Mouse (Mus musculus): ENCODE results near the gene Hyal2. TPM values are rescaled to one million over a fixed set of nuclear protein-coding genes. Genes with fewer than 3 reads are reported as not detected.

Hyal2 gene
- polyA plus RNA-seq, 1 experiment from 2014 or later = 81.0 TPM

- H3K4me2 ChIP-seq (replicated peaks) = no peak overlapping the region
Measured at GRCm38 (mm10) chr9:107600745-107601144, 33.0 kb downstream of the Hyal2 start.

GRCm38 (mm10) chr9:107601275-107601674 lies 33.5 kb downstream of the Hyal2 start:
- Histone ChIP-seq H3K36me3 (0 out of 2 replicates have a peak, but pooled peaks cover 3% of the 10 kb centered on the region), H3K4me2 (replicated peaks) (no peak overlapping the region), H3K9me3 (no peaks in the 10 kb centered on the region), H3K4me3 (replicated peaks) (no peak overlapping the region), H3K4me1 (replicated peaks) (peaks cover 37% of the 10 kb centered on the region), H3K9ac (no peak overlapping the region), H3K27ac (no peak overlapping the region), H3K27me3 (replicated peaks) (no peaks in the 10 kb centered on the region)
- 84% methylated on average over 11 of the region's 11 CpGs for WGBS
- ATAC-seq = no peak

More at GRCm38 (mm10) chr9:107600745-107601144, 33.0 kb downstream of the Hyal2 start:
- Histone ChIP-seq H3K27me3 (replicated peaks) (no peaks in the 10 kb centered on the region), H3K9me3 (no peaks in the 10 kb centered on the region), H3K27ac (no peak overlapping the region), H3K36me3 (0 out of 2 replicates have a peak, but pooled peaks cover 3% of the 10 kb centered on the region), H3K4me3 (replicated peaks) (no peak overlapping the region), H3K4me1 (replicated peaks) (peaks cover 32% of the 10 kb centered on the region), H3K9ac (no peak overlapping the region)
- WGBS = 77% methylated on average over 12 of the region's 12 CpGs
- no peak for ATAC-seq

- Histone ChIP-seq H3K9me3 (no peaks in the 10 kb centered on the region), H3K4me3 (replicated peaks) (no peak overlapping the region), H3K27me3 (replicated peaks) (no peaks in the 10 kb centered on the region), H3K4me1 (replicated peaks) (peaks cover 45% of the 10 kb centered on the region), H3K9ac (no peak overlapping the region), H3K4me2 (replicated peaks) (no peak overlapping the region), H3K27ac (no peak overlapping the region), H3K36me3 (no peaks in the 10 kb centered on the region)
- 0 out of 2 replicates have a peak, but pooled peaks have one; percentile 39 for ATAC-seq
- WGBS = 11% methylated on average over 10 of the region's 10 CpGs
Measured at GRCm38 (mm10) chr9:107602068-107602648, 34.4 kb downstream of the Hyal2 start.

- H3K36me3 ChIP-seq = no peaks in the 10 kb centered on the region
- H3K4me1 ChIP-seq (replicated peaks) = peaks cover 55% of the 10 kb centered on the region
- no peak overlapping the region for H3K27ac ChIP-seq
- 71% methylated on average over 6 of the region's 6 CpGs for WGBS
- H3K4me3 ChIP-seq (replicated peaks) = no peak overlapping the region
- H3K4me2 ChIP-seq (replicated peaks) = peak overlapping the region; percentile 59
- no peak overlapping the region for H3K9ac ChIP-seq
- ATAC-seq = no peak
- H3K27me3 ChIP-seq (replicated peaks) = no peaks in the 10 kb centered on the region
- H3K9me3 ChIP-seq = no peaks in the 10 kb centered on the region
Measured at GRCm38 (mm10) chr9:107603251-107603650, 35.5 kb downstream of the Hyal2 start.

- peak overlapping the region; percentile 42 for H3K4me3 ChIP-seq (replicated peaks)
- no peaks in the 10 kb centered on the region for H3K27me3 ChIP-seq (replicated peaks)
- WGBS = 26% methylated on average over 23 of the region's 23 CpGs
- H3K9me3 ChIP-seq = no peaks in the 10 kb centered on the region
- ATAC-seq = peak; percentile 69
- peak overlapping the region; percentile 59 for H3K4me2 ChIP-seq (replicated peaks)
- peak overlapping the region; percentile 46; the same call in 1 of the 2 replicates for H3K9ac ChIP-seq
- H3K27ac ChIP-seq = peak overlapping the region; percentile 86
- peaks cover 56% of the 10 kb centered on the region for H3K4me1 ChIP-seq (replicated peaks)
- H3K36me3 ChIP-seq = no peaks in the 10 kb centered on the region
Measured at GRCm38 (mm10) chr9:107605041-107605661, 37.4 kb downstream of the Hyal2 start.

GRCm38 (mm10) chr9:107606591-107606990 lies 38.8 kb downstream of the Hyal2 start:
- ATAC-seq = peak; percentile 55
- Histone ChIP-seq H3K4me2 (replicated peaks) (peak overlapping the region; percentile 59), H3K27me3 (replicated peaks) (no peaks in the 10 kb centered on the region), H3K4me3 (replicated peaks) (peak overlapping the region; percentile 23), H3K4me1 (replicated peaks) (peaks cover 58% of the 10 kb centered on the region), H3K36me3 (no peaks in the 10 kb centered on the region), H3K9me3 (no peaks in the 10 kb centered on the region), H3K9ac (peak overlapping the region; percentile 29; the same call in 1 of the 2 replicates), H3K27ac (peak overlapping the region; percentile 86)
- WGBS = 15% methylated on average over 9 of the region's 9 CpGs

GRCm38 (mm10) chr9:107607036-107607435 lies 39.3 kb downstream of the Hyal2 start:
- peaks cover 62% of the 10 kb centered on the region for H3K4me1 ChIP-seq (replicated peaks)
- ATAC-seq = peak; percentile 1; the same call in 1 of the 2 replicates
- WGBS = 53% methylated on average over 2 of the region's 2 CpGs

GRCm38 (mm10) chr9:107607653-107608245 lies 40.0 kb downstream of the Hyal2 start:
- WGBS = 35% methylated on average over 9 of the region's 9 CpGs
- H3K4me1 ChIP-seq (replicated peaks) = peaks cover 66% of the 10 kb centered on the region
- peak overlapping the region; percentile 86 for H3K27ac ChIP-seq
- H3K27me3 ChIP-seq (replicated peaks) = no peaks in the 10 kb centered on the region
- H3K4me2 ChIP-seq (replicated peaks) = peak overlapping the region; percentile 59
- H3K9me3 ChIP-seq = no peaks in the 10 kb centered on the region
- H3K36me3 ChIP-seq = no peaks in the 10 kb centered on the region
- ATAC-seq = no peak
- H3K4me3 ChIP-seq (replicated peaks) = no peak overlapping the region
- H3K9ac ChIP-seq = peak overlapping the region; percentile 26; the same call in 1 of the 2 replicates

More at GRCm38 (mm10) chr9:107607036-107607435, 39.3 kb downstream of the Hyal2 start:
- no peaks in the 10 kb centered on the region for H3K36me3 ChIP-seq
- H3K27me3 ChIP-seq (replicated peaks) = no peaks in the 10 kb centered on the region
- H3K9ac ChIP-seq = peak overlapping the region; percentile 29; the same call in 1 of the 2 replicates
- no peaks in the 10 kb centered on the region for H3K9me3 ChIP-seq
- peak overlapping the region; percentile 86 for H3K27ac ChIP-seq
- peak overlapping the region; percentile 23 for H3K4me3 ChIP-seq (replicated peaks)
- H3K4me2 ChIP-seq (replicated peaks) = peak overlapping the region; percentile 59

GRCm38 (mm10) chr9:107608741-107609432 lies 41.1 kb downstream of the Hyal2 start, which contains the start of gene Sema3b:
TSS of gene Sema3b (minus strand) at chr9:107609229.
- Histone ChIP-seq H3K4me3 (replicated peaks) (no peak within 1 kb of the TSS), H3K4me1 (replicated peaks) (peaks cover 64% of the 10 kb centered on the region), H3K9ac (peak within 1 kb of the TSS; percentile 26; the same call in 1 of the 2 replicates), H3K9me3 (no peaks in the 10 kb centered on the region), H3K4me2 (replicated peaks) (peak within 1 kb of the TSS; percentile 59), H3K36me3 (no peaks in the 10 kb centered on the region), H3K27ac (peak within 1 kb of the TSS; percentile 86), H3K27me3 (replicated peaks) (no peaks in the 10 kb centered on the region)
- WGBS = 40% methylated on average over 12 of the region's 12 CpGs
- ATAC-seq = no peak

- Histone ChIP-seq H3K4me1 (replicated peaks) (peaks cover 61% of the 10 kb centered on the region), H3K9me3 (no peaks in the 10 kb centered on the region), H3K27me3 (replicated peaks) (no peaks in the 10 kb centered on the region), H3K36me3 (no peaks in the 10 kb centered on the region), H3K9ac (no peak overlapping the region), H3K4me2 (replicated peaks) (peak overlapping the region; percentile 59; the same call in 1 of the 2 replicates), H3K27ac (peak overlapping the region; percentile 7; the same call in 1 of the 2 replicates), H3K4me3 (replicated peaks) (no peak overlapping the region)
- WGBS = 64% methylated on average over 4 of the region's 4 CpGs
- no peak for ATAC-seq
Measured at GRCm38 (mm10) chr9:107609433-107609830, 41.7 kb downstream of the Hyal2 start.

GRCm38 (mm10) chr9:107611456-107612190 lies 43.9 kb downstream of the Hyal2 start:
- H3K36me3 ChIP-seq = peaks cover 17% of the 10 kb centered on the region; the same call in 1 of the 2 replicates
- no peaks in the 10 kb centered on the region for H3K27me3 ChIP-seq (replicated peaks)
- peak overlapping the region; percentile 82 for H3K4me2 ChIP-seq (replicated peaks)
- H3K9me3 ChIP-seq = no peaks in the 10 kb centered on the region
- 71% methylated on average over 6 of the region's 6 CpGs for WGBS
- ATAC-seq = no peak
- peaks cover 46% of the 10 kb centered on the region for H3K4me1 ChIP-seq (replicated peaks)
- peak overlapping the region; percentile 35 for H3K4me3 ChIP-seq (replicated peaks)
- H3K9ac ChIP-seq = peak overlapping the region; percentile 55
- peak overlapping the region; percentile 92 for H3K27ac ChIP-seq

Data from intestine, embryonic 15.5 days (tissue).